ENCODE assay signal across 13 mouse cellular contexts in the genomic region with DNA sequence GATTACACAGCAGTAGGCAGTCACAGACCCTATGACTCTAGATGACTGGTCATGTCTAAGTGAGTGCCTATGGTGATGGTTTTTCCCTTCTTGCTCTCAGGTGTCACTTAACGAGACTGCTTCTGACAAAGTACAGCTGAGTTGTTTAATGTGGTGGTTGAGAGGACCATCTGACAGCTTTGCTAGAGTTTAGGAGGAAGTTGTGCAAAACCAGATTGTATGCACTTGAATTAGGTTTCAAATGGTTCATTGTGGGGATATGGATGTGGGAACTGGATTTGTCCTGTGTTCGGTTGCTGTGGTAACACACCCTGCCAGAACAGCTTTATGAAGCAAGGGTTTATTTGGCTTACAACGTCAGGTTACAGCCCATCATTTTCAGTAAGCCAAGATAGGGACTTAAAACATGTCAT.
DNase-seq lines count a peak whose midpoint lies in the region; ATAC-seq lines count a peak whose summit lies in the region.
"Had no signal": no experiment of that assay in that cellular context is flagged by ENCODE, and none has a peak within 500 bp of the region (broad histone marks: within the 10 kb centered on the region; RNA-seq: fewer than 3 reads in every experiment).

No protein-coding gene starts in this region.

- peaks cover 15% of the 10 kb centered on the region for H3K4me1 ChIP-seq in forebrain, embryonic 13.5 days
- H3K4me1 ChIP-seq in forebrain, embryonic 10.5 days, result peaks cover 24% of the 10 kb centered on the region
- H3K4me1 ChIP-seq: embryonic facial prominence, embryonic 15.5 days; liver, embryonic 12.5 days had no signal

- no peak for DNase-seq in forebrain, embryonic 10.5 days (ENCODE audit: extremely low spot score, low spot score)
- peak; percentile 4 for DNase-seq in lung, postnatal 36 days
- DNase-seq in lung, postnatal 14 days, result no peak
- DNase-seq in layer of hippocampus, adult 9-10 months (ENCODE audit: low spot score), result peak; percentile 10
- no peak for DNase-seq in ovary, postnatal 36 days (ENCODE audit: low spot score)
- no peak for DNase-seq in gastrocnemius, postnatal 25 days
- DNase-seq: heart, postnatal 10 days; kidney, adult 11 months; spleen, adult 18-20 months had no signal

- ATAC-seq in forebrain, embryonic 13.5 days, result 0 out of 2 replicates have a peak, but pooled peaks have one; percentile 53
- peak; percentile 54 for ATAC-seq in common myeloid progenitor, adult 5-6 weeks (replicated peaks; ENCODE audit: low read depth, poor library complexity, severe bottlenecking)
- ATAC-seq: liver, embryonic 12.5 days had no signal

- WGBS in forebrain, embryonic 13.5 days, result 52% methylated on average over 3 of the region's 3 CpGs
- 79% methylated on average over 3 of the region's 3 CpGs for WGBS in forebrain, embryonic 10.5 days

- no peaks in the 10 kb centered on the region for H3K27me3 ChIP-seq in forebrain, embryonic 13.5 days
- H3K27me3 ChIP-seq in forebrain, embryonic 10.5 days (ENCODE audit: poor library complexity, severe bottlenecking), result no peaks in the 10 kb centered on the region
- H3K27me3 ChIP-seq: embryonic facial prominence, embryonic 15.5 days; liver, embryonic 12.5 days had no signal

- no peak overlapping the region for H3K9ac ChIP-seq in forebrain, embryonic 13.5 days
- H3K9ac ChIP-seq: embryonic facial prominence, embryonic 15.5 days; liver, embryonic 12.5 days had no signal

- no peaks in the 10 kb centered on the region for H3K36me3 ChIP-seq in forebrain, embryonic 13.5 days (ENCODE audit: poor library complexity, severe bottlenecking)
- no peaks in the 10 kb centered on the region for H3K36me3 ChIP-seq in forebrain, embryonic 10.5 days (replicated peaks)
- H3K36me3 ChIP-seq: embryonic facial prominence, embryonic 15.5 days; liver, embryonic 12.5 days had no signal

- H3K4me2 ChIP-seq in forebrain, embryonic 13.5 days, result no peak overlapping the region
- H3K4me2 ChIP-seq: embryonic facial prominence, embryonic 15.5 days; liver, embryonic 12.5 days had no signal

- no peak overlapping the region for H3K4me3 ChIP-seq in forebrain, embryonic 13.5 days
- H3K4me3 ChIP-seq in forebrain, embryonic 10.5 days, result no peak overlapping the region
- H3K4me3 ChIP-seq: embryonic facial prominence, embryonic 15.5 days; liver, embryonic 12.5 days had no signal

- no peaks in the 10 kb centered on the region for H3K9me3 ChIP-seq in forebrain, embryonic 13.5 days (replicated peaks)
- no peaks in the 10 kb centered on the region for H3K9me3 ChIP-seq in forebrain, embryonic 10.5 days
- H3K9me3 ChIP-seq: embryonic facial prominence, embryonic 15.5 days; liver, embryonic 12.5 days had no signal

- H3K27ac ChIP-seq in forebrain, embryonic 13.5 days, result no peak overlapping the region
- H3K27ac ChIP-seq in forebrain, embryonic 10.5 days, result no peak overlapping the region
- H3K27ac ChIP-seq: embryonic facial prominence, embryonic 15.5 days; liver, embryonic 12.5 days had no signal

Comparison
In these comparisons a context has a peak if more than half of its experiments do, and no peak if none do; other contexts are left out.
1. DNase-seq: peak in lung, postnatal 36 days (single experiment) and layer of hippocampus, adult 9-10 months (single experiment); none in forebrain, embryonic 10.5 days (single experiment), lung, postnatal 14 days (single experiment), ovary, postnatal 36 days (single experiment) and gastrocnemius, postnatal 25 days (single experiment).